Mouse (Mus musculus): ENCODE results near the gene Miga2. TPM values are rescaled to one million over a fixed set of nuclear protein-coding genes. Genes with fewer than 3 reads are reported as not detected.

Miga2 gene
- polyA plus RNA-seq, 1 experiment from 2014 or later, result 26.3 TPM

DNA sequence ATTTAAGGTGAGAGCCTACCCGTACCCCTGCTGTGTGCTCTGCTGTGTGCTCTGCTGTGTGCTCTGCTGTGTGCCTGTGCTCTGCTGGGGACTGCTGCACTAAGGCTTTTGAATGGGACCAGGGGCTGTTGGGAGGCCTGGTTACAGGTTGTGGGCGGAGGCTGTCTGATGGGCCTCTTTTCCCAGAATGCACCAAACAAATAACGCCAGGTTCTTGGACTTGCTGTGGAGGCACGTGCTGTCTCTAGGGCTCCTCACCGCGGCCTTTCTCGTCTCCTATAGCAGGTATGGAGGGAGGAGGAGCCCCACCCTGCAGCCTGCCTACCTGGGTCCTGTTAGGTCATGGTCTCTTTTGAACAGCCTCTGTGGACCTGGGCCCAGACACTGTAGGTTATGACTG is 32.2 kb downstream of the Miga2 start:
- 92% methylated on average over 7 of the region's 7 CpGs for WGBS
- no peak for DNase-seq (ENCODE audit: low spot score)
- Histone ChIP-seq H3K4me2 (ENCODE audit: low read depth, low read length, severe bottlenecking) (no peak overlapping the region), H3K4me3 (ENCODE audit: low read depth, low read length) (no peak overlapping the region), H3K9ac (ENCODE audit: low read length) (no peak overlapping the region), H3K36me3 (ENCODE audit: control insufficient read depth, insufficient read depth, low read length) (peaks cover 2% of the 10 kb centered on the region), H3K9me3 (ENCODE audit: control insufficient read depth, low read length) (no peaks in the 10 kb centered on the region), H3K27me3 (ENCODE audit: control insufficient read depth, insufficient read depth, low read length) (no peaks in the 10 kb centered on the region), H3K4me1 (replicated peaks; ENCODE audit: control insufficient read depth, insufficient read depth, low read length) (peaks cover 18% of the 10 kb centered on the region), H3K27ac (ENCODE audit: low read depth, low read length) (no peak overlapping the region)
- no peak for ATAC-seq (replicated peaks; ENCODE audit: low FRiP score)

DNA sequence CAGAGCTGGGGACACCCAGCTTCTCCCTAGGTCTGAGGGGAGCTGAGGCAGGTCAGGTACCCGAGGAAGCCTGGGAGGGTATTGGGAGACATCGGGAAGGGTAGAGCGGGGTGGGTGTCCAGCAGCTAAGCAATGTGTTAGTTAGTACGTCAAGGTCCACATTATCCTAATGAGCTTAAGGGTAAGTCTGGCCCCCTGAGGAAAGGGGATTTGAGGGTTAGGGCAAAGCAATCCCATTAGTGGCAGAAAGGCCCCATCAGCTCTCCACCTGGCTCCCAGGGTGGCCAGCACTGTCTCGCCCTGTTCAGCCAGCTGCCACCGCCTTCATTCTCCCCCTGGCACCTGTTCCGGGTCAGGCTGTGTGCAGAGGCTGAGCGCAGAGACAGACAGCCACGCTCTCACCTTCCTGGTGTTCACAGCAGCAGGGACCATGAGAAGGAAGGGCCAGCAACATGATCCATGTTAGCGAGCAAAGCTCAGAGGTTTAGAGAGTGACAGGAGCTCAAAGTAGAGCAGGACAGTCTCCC is 34.0 kb downstream of the Miga2 start:
- DNase-seq (ENCODE audit: low spot score) (no peak), ATAC-seq (replicated peaks; ENCODE audit: low FRiP score) (no peak)
- Histone ChIP-seq H3K36me3 (ENCODE audit: control insufficient read depth, insufficient read depth, low read length) (peaks cover 2% of the 10 kb centered on the region), H3K27me3 (ENCODE audit: control insufficient read depth, insufficient read depth, low read length) (no peaks in the 10 kb centered on the region), H3K9me3 (ENCODE audit: control insufficient read depth, low read length) (no peaks in the 10 kb centered on the region), H3K27ac (ENCODE audit: low read depth, low read length) (0 out of 2 replicates have a peak overlapping the region, but pooled peaks have one; percentile 41), H3K4me3 (ENCODE audit: low read depth, low read length) (no peak overlapping the region), H3K9ac (ENCODE audit: low read length) (no peak overlapping the region; the same call in 1 of the 2 replicates), H3K4me2 (ENCODE audit: low read depth, low read length, severe bottlenecking) (no peak overlapping the region), H3K4me1 (replicated peaks; ENCODE audit: control insufficient read depth, insufficient read depth, low read length) (peaks cover 17% of the 10 kb centered on the region)
- 55% methylated on average over 10 of the region's 10 CpGs for WGBS

DNA sequence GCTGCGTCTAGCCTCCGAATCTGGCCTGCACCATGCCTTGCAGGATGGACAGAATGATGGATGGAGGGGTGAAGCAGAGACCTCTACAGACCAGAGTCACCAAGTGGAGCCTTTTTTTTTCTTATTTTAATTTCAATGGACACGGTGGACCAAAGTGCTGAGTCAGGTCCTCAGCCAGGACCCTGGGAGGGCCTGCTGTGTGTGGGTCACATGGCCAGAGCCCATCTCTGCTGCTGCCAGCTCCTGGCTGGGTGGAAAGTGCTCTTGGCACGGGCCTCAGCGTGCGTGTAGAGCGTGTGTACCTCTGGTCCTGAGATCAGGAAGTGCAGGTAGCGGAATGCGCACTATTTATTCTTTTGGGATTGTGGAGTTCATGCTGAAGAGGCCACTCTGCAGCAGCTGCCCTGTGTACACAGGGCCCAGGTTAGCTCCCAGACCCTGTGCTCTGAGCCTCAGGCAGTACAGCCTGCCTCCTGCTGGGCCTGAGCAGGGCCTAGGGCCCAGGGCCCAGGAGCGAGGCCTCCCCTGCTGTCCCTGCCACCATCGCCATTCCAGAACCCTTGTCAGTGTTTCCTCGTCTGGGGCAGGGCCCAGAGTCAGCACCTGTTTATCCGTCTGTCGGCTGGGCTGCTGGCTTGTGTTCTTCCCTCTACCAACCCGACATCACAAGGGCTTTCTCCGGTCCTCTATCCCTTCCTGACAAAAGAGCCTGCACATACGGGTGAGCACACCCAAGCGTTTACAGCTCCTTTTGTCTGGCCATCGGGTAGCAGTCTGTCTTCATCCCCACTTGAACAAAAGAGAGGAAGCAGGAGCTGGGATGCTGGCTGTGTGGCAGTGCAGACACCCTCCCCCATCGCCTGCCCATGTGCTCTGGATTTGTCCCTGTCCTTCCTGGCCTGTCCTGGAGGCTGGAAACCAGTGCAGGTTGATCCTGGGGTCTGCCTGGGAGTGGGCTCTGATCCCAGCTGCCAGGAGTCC is 35.4 kb downstream of the Miga2 start:
- peak overlapping the region; percentile 1; the same call in 1 of the 2 replicates for H3K4me2 ChIP-seq (ENCODE audit: low read depth, low read length, severe bottlenecking)
- H3K27me3 ChIP-seq (ENCODE audit: control insufficient read depth, insufficient read depth, low read length), result no peaks in the 10 kb centered on the region
- H3K27ac ChIP-seq (ENCODE audit: low read depth, low read length), result peak overlapping the region; percentile 93
- peaks cover 2% of the 10 kb centered on the region for H3K36me3 ChIP-seq (ENCODE audit: control insufficient read depth, insufficient read depth, low read length)
- no peaks in the 10 kb centered on the region for H3K9me3 ChIP-seq (ENCODE audit: control insufficient read depth, low read length)
- H3K4me3 ChIP-seq (ENCODE audit: low read depth, low read length), result no peak overlapping the region
- peaks cover 11% of the 10 kb centered on the region for H3K4me1 ChIP-seq (replicated peaks; ENCODE audit: control insufficient read depth, insufficient read depth, low read length)
- H3K9ac ChIP-seq (ENCODE audit: low read length), result peak overlapping the region; percentile 54
- ATAC-seq (replicated peaks; ENCODE audit: low FRiP score), result peak; percentile 75
- peak; percentile 71 for DNase-seq (ENCODE audit: low spot score)
- WGBS, result 24% methylated on average over 20 of the region's 20 CpGs

GRCm38 (mm10) chr2:30401581-30401980 is 37.5 kb downstream of the Miga2 start:
- WGBS, result 95% methylated on average over 1 of the region's 1 CpGs

GRCm38 (mm10) chr2:30402351-30402826 is 38.4 kb downstream of the Miga2 start:
- DNase-seq (ENCODE audit: low spot score), result no peak
- H3K4me2 ChIP-seq (ENCODE audit: low read depth, low read length, severe bottlenecking), result no peak overlapping the region
- H3K9me3 ChIP-seq (ENCODE audit: control insufficient read depth, low read length), result no peaks in the 10 kb centered on the region
- H3K27me3 ChIP-seq (ENCODE audit: control insufficient read depth, insufficient read depth, low read length), result no peaks in the 10 kb centered on the region
- peaks cover 11% of the 10 kb centered on the region for H3K4me1 ChIP-seq (replicated peaks; ENCODE audit: control insufficient read depth, insufficient read depth, low read length)
- H3K36me3 ChIP-seq (ENCODE audit: control insufficient read depth, insufficient read depth, low read length), result no peaks in the 10 kb centered on the region; the same call in 1 of the 2 replicates
- no peak overlapping the region for H3K9ac ChIP-seq (ENCODE audit: low read length)
- no peak overlapping the region for H3K27ac ChIP-seq (ENCODE audit: low read depth, low read length)
- no peak overlapping the region for H3K4me3 ChIP-seq (ENCODE audit: low read depth, low read length)
- ATAC-seq (replicated peaks; ENCODE audit: low FRiP score), result no peak
- WGBS, result 87% methylated on average over 9 of the region's 9 CpGs

More at GRCm38 (mm10) chr2:30401581-30401980, 37.5 kb downstream of the Miga2 start:
- Histone ChIP-seq H3K27me3 (ENCODE audit: control insufficient read depth, insufficient read depth, low read length) (no peaks in the 10 kb centered on the region), H3K4me2 (ENCODE audit: low read depth, low read length, severe bottlenecking) (no peak overlapping the region), H3K4me3 (ENCODE audit: low read depth, low read length) (no peak overlapping the region), H3K9ac (ENCODE audit: low read length) (no peak overlapping the region), H3K27ac (ENCODE audit: low read depth, low read length) (no peak overlapping the region), H3K4me1 (replicated peaks; ENCODE audit: control insufficient read depth, insufficient read depth, low read length) (peaks cover 11% of the 10 kb centered on the region), H3K9me3 (ENCODE audit: control insufficient read depth, low read length) (no peaks in the 10 kb centered on the region), H3K36me3 (ENCODE audit: control insufficient read depth, insufficient read depth, low read length) (peaks cover 2% of the 10 kb centered on the region)
- no peak for DNase-seq (ENCODE audit: low spot score)
- no peak for ATAC-seq (replicated peaks; ENCODE audit: low FRiP score)

DNA sequence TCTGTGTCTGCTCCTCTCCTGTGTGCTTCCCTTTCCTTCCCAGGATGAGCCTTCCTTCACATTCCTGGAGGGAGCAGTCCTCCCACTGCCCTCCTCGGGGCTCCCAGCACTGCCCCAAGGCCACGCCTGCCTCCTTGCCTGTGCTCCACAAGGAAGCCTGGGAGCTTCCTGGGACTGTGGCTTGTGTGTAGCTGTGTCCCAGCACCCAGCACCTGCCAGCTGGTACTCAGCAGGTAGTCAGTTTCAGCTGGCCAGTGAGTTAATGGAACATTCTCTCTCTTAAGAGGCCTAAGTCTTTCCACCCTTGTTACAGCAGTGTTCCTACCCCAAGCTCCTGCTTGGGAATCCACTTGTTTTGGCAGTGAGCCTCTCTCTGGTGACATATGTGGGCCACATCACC is 38.8 kb downstream of the Miga2 start:
- ATAC-seq (replicated peaks; ENCODE audit: low FRiP score) (no peak), DNase-seq (ENCODE audit: low spot score) (no peak)
- WGBS, result 77% methylated on average over 2 of the region's 2 CpGs
- Histone ChIP-seq H3K4me1 (replicated peaks; ENCODE audit: control insufficient read depth, insufficient read depth, low read length) (peaks cover 11% of the 10 kb centered on the region), H3K9me3 (ENCODE audit: control insufficient read depth, low read length) (no peaks in the 10 kb centered on the region), H3K4me2 (ENCODE audit: low read depth, low read length, severe bottlenecking) (no peak overlapping the region), H3K27ac (ENCODE audit: low read depth, low read length) (no peak overlapping the region), H3K9ac (ENCODE audit: low read length) (no peak overlapping the region), H3K4me3 (ENCODE audit: low read depth, low read length) (no peak overlapping the region), H3K27me3 (ENCODE audit: control insufficient read depth, insufficient read depth, low read length) (no peaks in the 10 kb centered on the region), H3K36me3 (ENCODE audit: control insufficient read depth, insufficient read depth, low read length) (no peaks in the 10 kb centered on the region; the same call in 1 of the 2 replicates)

DNA sequence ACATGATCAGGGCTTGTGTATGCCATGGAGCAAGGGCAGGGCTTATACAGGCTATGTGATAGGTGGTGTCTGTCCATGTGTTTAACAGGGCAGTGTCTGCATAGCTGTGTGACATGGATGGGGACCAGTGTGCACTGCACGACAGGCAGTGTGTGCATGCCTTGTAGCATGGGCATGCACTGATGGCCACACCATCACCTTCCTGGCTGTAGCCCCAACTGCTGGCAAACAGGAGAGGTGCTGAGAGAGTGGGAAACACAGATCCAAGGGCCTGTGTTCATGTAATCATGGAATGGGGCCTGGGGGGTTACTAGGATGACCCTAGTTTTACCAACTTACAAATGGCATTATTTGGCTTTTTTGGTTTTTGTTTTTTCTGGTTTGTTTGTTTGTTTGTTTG is 39.8 kb downstream of the Miga2 start:
- DNase-seq (ENCODE audit: low spot score) (no peak), ATAC-seq (replicated peaks; ENCODE audit: low FRiP score) (no peak)
- H3K4me1 ChIP-seq (replicated peaks; ENCODE audit: control insufficient read depth, insufficient read depth, low read length), result peaks cover 11% of the 10 kb centered on the region
- no peaks in the 10 kb centered on the region for H3K27me3 ChIP-seq (ENCODE audit: control insufficient read depth, insufficient read depth, low read length)
- WGBS, result 92% methylated on average over 1 of the region's 1 CpGs
- no peak overlapping the region for H3K4me2 ChIP-seq (ENCODE audit: low read depth, low read length, severe bottlenecking)
- H3K36me3 ChIP-seq (ENCODE audit: control insufficient read depth, insufficient read depth, low read length), result no peaks in the 10 kb centered on the region; the same call in 1 of the 2 replicates
- no peak overlapping the region for H3K27ac ChIP-seq (ENCODE audit: low read depth, low read length)
- no peaks in the 10 kb centered on the region for H3K9me3 ChIP-seq (ENCODE audit: control insufficient read depth, low read length)
- H3K4me3 ChIP-seq (ENCODE audit: low read depth, low read length), result no peak overlapping the region
- no peak overlapping the region for H3K9ac ChIP-seq (ENCODE audit: low read length)

DNA sequence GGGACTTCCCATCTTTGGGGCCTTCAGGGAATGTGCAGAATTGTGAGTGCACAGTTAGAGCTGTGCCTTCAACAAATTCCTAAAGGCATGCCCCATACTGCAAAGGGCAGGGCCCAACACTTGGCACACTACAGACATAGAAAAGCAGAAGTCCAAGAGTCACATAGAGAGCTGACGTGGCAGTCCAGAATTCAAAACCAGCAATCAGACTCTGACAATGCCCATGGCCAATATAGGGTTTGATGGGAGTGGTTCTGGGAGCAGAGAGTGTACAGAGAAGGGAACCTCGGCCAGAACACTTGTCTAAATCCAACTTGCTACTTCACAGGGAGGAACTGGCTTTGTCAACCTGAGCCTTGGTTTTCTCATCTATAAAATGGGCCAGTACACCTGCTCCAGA is 43.2 kb downstream of the Miga2 start:
- DNase-seq (ENCODE audit: low spot score) (no peak), ATAC-seq (replicated peaks; ENCODE audit: low FRiP score) (no peak)
- H3K4me2 ChIP-seq (ENCODE audit: low read depth, low read length, severe bottlenecking), result no peak overlapping the region
- no peaks in the 10 kb centered on the region for H3K4me1 ChIP-seq (replicated peaks; ENCODE audit: control insufficient read depth, insufficient read depth, low read length)
- no peaks in the 10 kb centered on the region for H3K9me3 ChIP-seq (ENCODE audit: control insufficient read depth, low read length)
- H3K9ac ChIP-seq (ENCODE audit: low read length), result no peak overlapping the region
- H3K4me3 ChIP-seq (ENCODE audit: low read depth, low read length), result no peak overlapping the region
- no peak overlapping the region for H3K27ac ChIP-seq (ENCODE audit: low read depth, low read length)
- no peaks in the 10 kb centered on the region; the same call in 1 of the 2 replicates for H3K36me3 ChIP-seq (ENCODE audit: control insufficient read depth, insufficient read depth, low read length)
- WGBS, result 81% methylated on average over 2 of the region's 2 CpGs
- no peaks in the 10 kb centered on the region for H3K27me3 ChIP-seq (ENCODE audit: control insufficient read depth, insufficient read depth, low read length)

Measured in forebrain, embryonic 11.5 days (tissue).